Mouse (Mus musculus) embryonic facial prominence, embryonic 11.5 days (tissue): ENCODE measurements around the gene Srrd. TPM values are rescaled to one million over a fixed set of nuclear protein-coding genes. Genes with fewer than 3 reads are reported as not detected.
"Not testable (repeated sequence)": the region's sequence is repeated elsewhere in the genome, so short reads cannot be mapped to it uniquely, and the experiment has no call there.

Source experiments
- ATAC-seq: fragments of 200-750 bp; cut with Nextera tagmentation; replicated peaks from 2 replicates; pipeline ENCODE4 v1.8.0; 2017; ENCODE audit warnings: low read depth; ENCODE audit not compliant: insufficient number of reproducible peaks, low FRiP score, low TSS enrichment
- DNase-seq: peaks from one replicate; pipeline ENCODE4 v3.0.0-alpha.2; 2015; ENCODE audit warnings: low spot score
- H3K27ac ChIP-seq: fragments of 300-500 bp; sonication (generic); replicated peaks from 2 replicates; pipeline ENCODE4 v1.5.1; 2014; ENCODE audit warnings: mild to moderate bottlenecking, low read depth, low read length, control low read depth
- H3K27me3 ChIP-seq: fragments of 300-500 bp; sonication (generic); 2 replicates; pipeline ENCODE4 v1.6.1; 2014; ENCODE audit warnings: mild to moderate bottlenecking, low read length, moderate library complexity, mixed read lengths; ENCODE audit not compliant: control insufficient read depth, insufficient read depth
- H3K36me3 ChIP-seq: fragments of 300-500 bp; sonication (generic); replicated peaks from 2 replicates; pipeline ENCODE4 v1.6.1; 2014; ENCODE audit warnings: low read depth, mild to moderate bottlenecking, low read length, moderate library complexity, mixed read lengths; ENCODE audit not compliant: control insufficient read depth, insufficient read depth
- H3K4me1 ChIP-seq: fragments of 300-500 bp; sonication (generic); 2 replicates; pipeline ENCODE4 v1.6.1; 2014; ENCODE audit warnings: low read length, mixed read lengths; ENCODE audit not compliant: control insufficient read depth, insufficient read depth
- H3K4me2 ChIP-seq: fragments of 300-500 bp; sonication (generic); 2 replicates; pipeline ENCODE4 v1.6.1; 2014; ENCODE audit warnings: low read depth, mild to moderate bottlenecking, control low read depth, low read length, moderate library complexity
- H3K4me3 ChIP-seq: fragments of 300-500 bp; sonication (generic); 2 replicates; pipeline ENCODE4 v1.5.1; 2014; ENCODE audit warnings: low read depth, low read length, control low read depth
- H3K9ac ChIP-seq: fragments of 300-500 bp; sonication (generic); replicated peaks from 2 replicates; pipeline ENCODE4 v1.6.1; 2014; ENCODE audit warnings: mild to moderate bottlenecking, control low read depth, low read length
- H3K9me3 ChIP-seq: fragments of 300-500 bp; sonication (generic); replicated peaks from 2 replicates; pipeline ENCODE4 v1.6.1; 2016; ENCODE audit warnings: mild to moderate bottlenecking, low read length, inconsistent platforms, mixed read lengths; ENCODE audit not compliant: control insufficient read depth
- WGBS: fragments of 180-500 bp; shearing (Covaris S2); extraction: QIAGEN DNeasy Blood & Tissue Kit; methylation state at CpG from one replicate; pipeline ENCODE4 v1.1.7; 2014; 5-methylcytosine and 5-hydroxymethylcytosine counted together
- polyA plus RNA-seq: library from polyadenylated mRNA; unstranded; fragments of >200 nt; fragmentation: Nextera tagmentation; extraction: Ambion mirVana; gene quantifications from 2 replicates; pipeline ENCODE4 v1.2.1, GENCODE M21; 2014

Gene Srrd
- polyA plus RNA-seq, 1 experiment from 2014 or later = 45.7 TPM

DNA sequence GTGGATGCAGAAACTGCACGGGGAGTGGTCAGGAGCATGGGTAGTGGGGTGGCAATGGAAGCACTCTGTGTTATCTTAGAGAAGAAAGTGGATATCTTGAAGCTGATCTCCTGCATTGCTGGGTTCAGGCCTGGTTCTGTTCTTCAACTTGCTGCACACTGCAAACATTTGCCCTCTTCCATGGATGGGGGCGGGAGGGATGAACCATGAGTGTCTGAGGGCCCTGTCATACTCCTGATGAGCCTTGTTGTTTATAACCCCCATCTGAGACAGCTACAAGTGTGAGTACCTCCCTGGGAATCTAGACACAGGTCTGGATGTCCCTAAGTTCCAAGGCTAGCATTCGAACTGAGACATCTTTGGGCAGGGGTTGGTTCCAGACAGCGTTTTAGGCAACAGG is 21.5 kb downstream of the Srrd start:
- Histone ChIP-seq H3K27me3 (no peaks in the 10 kb centered on the region), H3K4me3 (no peak overlapping the region), H3K36me3 (no peaks in the 10 kb centered on the region), H3K27ac (no peak overlapping the region), H3K9me3 (no peaks in the 10 kb centered on the region), H3K4me2 (no peak overlapping the region), H3K4me1 (no peaks in the 10 kb centered on the region), H3K9ac (no peak overlapping the region)
- DNase-seq (no peak), ATAC-seq (no peak)
- 70% methylated on average over 4 of the region's 4 CpGs for WGBS

GRCm38 (mm10) chr5:112320936-112321335 is 21.9 kb downstream of the Srrd start:
- Histone ChIP-seq H3K9ac (no peak overlapping the region), H3K27ac (no peak overlapping the region), H3K36me3 (no peaks in the 10 kb centered on the region), H3K4me1 (no peaks in the 10 kb centered on the region), H3K9me3 (no peaks in the 10 kb centered on the region), H3K4me2 (no peak overlapping the region), H3K27me3 (no peaks in the 10 kb centered on the region), H3K4me3 (no peak overlapping the region)
- no peak for DNase-seq
- WGBS = 78% methylated on average over 6 of the region's 6 CpGs
- ATAC-seq = no peak

DNA sequence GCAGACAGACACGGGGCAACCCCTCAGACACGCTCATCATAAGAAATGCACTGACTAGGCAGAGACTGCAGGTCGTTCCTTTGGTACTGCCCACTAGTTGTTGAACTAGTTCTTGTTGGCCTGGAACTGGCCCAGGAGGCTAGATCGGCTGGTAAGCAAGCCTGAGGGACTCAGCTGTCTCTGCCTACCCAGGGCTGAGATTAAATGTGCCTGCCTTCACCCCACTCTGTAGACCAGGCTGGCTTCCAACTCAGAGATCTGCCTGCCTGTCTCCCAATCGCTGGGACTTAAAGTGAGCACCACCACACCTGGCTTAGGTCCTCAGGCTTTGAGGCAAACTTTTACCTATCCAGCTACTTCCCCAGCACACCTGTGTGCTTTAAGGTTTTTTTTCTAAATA is 22.5 kb downstream of the Srrd start:
- ATAC-seq = no peak
- no peaks in the 10 kb centered on the region for H3K9me3 ChIP-seq
- H3K4me3 ChIP-seq = no peak overlapping the region
- H3K9ac ChIP-seq = no peak overlapping the region
- no peaks in the 10 kb centered on the region for H3K4me1 ChIP-seq
- no peak for DNase-seq
- 68% methylated on average over 5 of the region's 5 CpGs for WGBS
- no peak overlapping the region for H3K27ac ChIP-seq
- H3K4me2 ChIP-seq = no peak overlapping the region
- H3K36me3 ChIP-seq = no peaks in the 10 kb centered on the region
- H3K27me3 ChIP-seq = no peaks in the 10 kb centered on the region

- H3K4me2 ChIP-seq, H3K9me3 ChIP-seq, H3K27ac ChIP-seq, H3K27me3 ChIP-seq, H3K36me3 ChIP-seq, H3K9ac ChIP-seq, ATAC-seq, DNase-seq, H3K4me3 ChIP-seq, H3K4me1 ChIP-seq: not testable (repeated sequence)
- WGBS = 59% methylated on average over 2 of the region's 2 CpGs
Observed at GRCm38 (mm10) chr5:112319343-112319742, 23.5 kb downstream of the Srrd start.

DNA sequence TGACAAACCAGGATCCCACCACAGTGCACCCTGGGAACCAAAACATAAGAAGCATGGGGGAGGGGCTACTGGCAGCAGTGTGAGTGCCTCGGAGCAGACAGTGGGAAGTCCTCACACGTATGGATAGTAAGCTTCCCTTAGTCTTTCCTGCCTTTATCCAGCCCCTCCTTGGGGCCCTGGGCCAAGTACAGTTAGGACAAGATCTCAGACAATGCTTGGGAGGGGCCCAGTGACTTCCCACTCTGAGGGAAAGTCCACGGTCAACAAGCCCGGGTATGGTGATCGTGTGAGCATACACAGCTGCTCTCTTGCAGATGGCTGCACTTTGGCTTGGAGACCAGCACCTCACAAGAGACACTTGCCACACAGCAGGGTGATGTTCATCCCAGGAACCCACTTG is 25.5 kb downstream of the Srrd start:
- Histone ChIP-seq H3K27me3 (no peaks in the 10 kb centered on the region), H3K9me3 (no peaks in the 10 kb centered on the region), H3K4me2 (no peak overlapping the region), H3K4me3 (no peak overlapping the region), H3K9ac (no peak overlapping the region), H3K36me3 (no peaks in the 10 kb centered on the region; the same call in 1 of the 2 replicates), H3K4me1 (no peaks in the 10 kb centered on the region), H3K27ac (no peak overlapping the region)
- WGBS = 61% methylated on average over 5 of the region's 5 CpGs
- no peak for ATAC-seq
- DNase-seq = no peak

GRCm38 (mm10) chr5:112316468-112316867 is 26.4 kb downstream of the Srrd start:
- Histone ChIP-seq H3K4me1 (no peaks in the 10 kb centered on the region), H3K27me3 (no peaks in the 10 kb centered on the region), H3K9ac (no peak overlapping the region), H3K36me3 (no peaks in the 10 kb centered on the region; the same call in 1 of the 2 replicates), H3K4me3 (no peak overlapping the region), H3K9me3 (no peaks in the 10 kb centered on the region), H3K27ac (no peak overlapping the region), H3K4me2 (no peak overlapping the region)
- 73% methylated on average over 5 of the region's 5 CpGs for WGBS
- ATAC-seq (no peak), DNase-seq (no peak)

DNA sequence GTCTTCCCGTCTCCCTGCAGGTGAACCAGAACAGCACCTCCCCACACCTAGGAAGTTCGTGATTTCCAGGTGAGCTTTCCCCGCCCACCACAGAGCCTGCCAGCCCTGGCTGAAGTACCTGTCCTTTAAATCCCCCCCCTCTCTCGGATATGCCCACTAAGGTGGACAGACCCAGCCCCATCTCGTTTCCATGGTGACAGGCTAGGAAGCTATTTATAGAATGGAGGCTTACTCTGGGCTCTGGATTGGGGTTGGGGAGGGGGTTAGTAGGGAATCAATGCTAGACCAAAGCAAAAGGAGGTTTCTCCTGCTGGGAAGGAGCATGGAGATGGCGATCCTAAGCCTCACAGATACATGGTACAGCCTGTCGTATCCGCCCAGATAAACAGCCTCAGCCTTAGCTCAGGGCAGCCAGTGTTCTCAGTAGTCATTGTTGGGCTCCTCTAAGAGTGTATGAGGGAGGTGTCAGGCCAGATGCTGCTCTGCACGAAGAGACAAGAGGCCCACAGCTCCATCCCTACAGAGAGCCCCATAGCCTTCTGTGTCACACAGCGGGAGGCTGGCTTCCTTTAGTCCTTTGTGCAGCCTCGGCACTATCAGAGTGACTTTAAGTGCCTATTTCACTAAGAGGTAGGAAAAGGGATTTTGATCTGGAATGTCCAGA is 29.5 kb downstream of the Srrd start:
- Histone ChIP-seq H3K4me3 (no peak overlapping the region), H3K36me3 (peaks cover 2% of the 10 kb centered on the region; the same call in 1 of the 2 replicates), H3K4me2 (no peak overlapping the region), H3K9me3 (no peaks in the 10 kb centered on the region), H3K9ac (no peak overlapping the region), H3K27me3 (no peaks in the 10 kb centered on the region), H3K4me1 (no peaks in the 10 kb centered on the region), H3K27ac (no peak overlapping the region)
- 76% methylated on average over 11 of the region's 11 CpGs for WGBS
- ATAC-seq (no peak), DNase-seq (no peak)

GRCm38 (mm10) chr5:112305842-112306241 is 37.0 kb downstream of the Srrd start:
- H3K9ac ChIP-seq = no peak overlapping the region
- H3K27me3 ChIP-seq = no peaks in the 10 kb centered on the region
- 69% methylated on average over 5 of the region's 5 CpGs for WGBS
- no peaks in the 10 kb centered on the region for H3K9me3 ChIP-seq
- no peak overlapping the region for H3K4me2 ChIP-seq
- peaks cover 2% of the 10 kb centered on the region; the same call in 1 of the 2 replicates for H3K36me3 ChIP-seq
- H3K4me1 ChIP-seq = no peaks in the 10 kb centered on the region
- ATAC-seq = no peak
- no peak for DNase-seq
- H3K4me3 ChIP-seq = no peak overlapping the region
- no peak overlapping the region for H3K27ac ChIP-seq
